Mouse (Mus musculus): ENCODE measurements at regions not wholly inside any gene's neighbourhood (a gene's known extent, or its start where the extent isn't known, plus 50 kb on each side); places are given as distances from the start of the nearest gene placed in this dataset.

- no peaks in the 10 kb centered on the region for H3K4me1 ChIP-seq (replicated peaks; ENCODE audit: insufficient read depth, low read length)
- no peaks in the 10 kb centered on the region for H3K27me3 ChIP-seq (ENCODE audit: insufficient read depth, low read length)
- TF ChIP-seq CTCF (IDR thresholded peaks at IDR 0.05; ENCODE audit: low read depth) = peak; percentile 50; the same call in 1 of the 2 replicates
- no peak overlapping the region for H3K9ac ChIP-seq (ENCODE audit: low read depth, low read length)
- no peaks in the 10 kb centered on the region for H3K36me3 ChIP-seq (ENCODE audit: insufficient read depth, low read length)
- no peak overlapping the region for H3K27ac ChIP-seq
- H3K9me3 ChIP-seq (replicated peaks; ENCODE audit: low read length) = no peaks in the 10 kb centered on the region
- no peak for ATAC-seq (replicated peaks; ENCODE audit: low FRiP score, low read depth)
- DNase-seq (ENCODE audit: low spot score) = no peak
- WGBS = 79% methylated on average over 5 of the region's 5 CpGs
- H3K4me3 ChIP-seq (replicated peaks; ENCODE audit: low read depth, low read length) = no peak overlapping the region
- H3K4me2 ChIP-seq (ENCODE audit: low read length) = no peak overlapping the region
These were observed 74.2 kb downstream of the Foxi3 start for GRCm38 (mm10) chr6:71030541-71030940.

GRCm38 (mm10) chr6:71044241-71044640 is 87.9 kb downstream of the Foxi3 start:
- no peak overlapping the region for H3K27ac ChIP-seq
- no peaks in the 10 kb centered on the region for H3K27me3 ChIP-seq (ENCODE audit: insufficient read depth, low read length)
- H3K4me3 ChIP-seq (replicated peaks; ENCODE audit: low read depth, low read length) = no peak overlapping the region
- H3K9ac ChIP-seq (ENCODE audit: low read depth, low read length) = no peak overlapping the region
- ATAC-seq (replicated peaks; ENCODE audit: low FRiP score, low read depth) (no peak), DNase-seq (ENCODE audit: low spot score) (no peak)
- no peak for TF ChIP-seq CTCF (IDR thresholded peaks at IDR 0.05; ENCODE audit: low read depth)
- WGBS = 92% methylated on average over 3 of the region's 3 CpGs
- H3K4me2 ChIP-seq (ENCODE audit: low read length) = no peak overlapping the region
- 0 out of 2 replicates have a peak, but pooled peaks cover 3% of the 10 kb centered on the region for H3K4me1 ChIP-seq (replicated peaks; ENCODE audit: insufficient read depth, low read length)
- H3K9me3 ChIP-seq (replicated peaks; ENCODE audit: low read length) = no peaks in the 10 kb centered on the region
- H3K36me3 ChIP-seq (ENCODE audit: insufficient read depth, low read length) = no peaks in the 10 kb centered on the region

- 83% methylated on average over 4 of the region's 4 CpGs for WGBS
- 0 out of 2 replicates have a peak, but pooled peaks cover 3% of the 10 kb centered on the region for H3K4me1 ChIP-seq (replicated peaks; ENCODE audit: insufficient read depth, low read length)
- H3K36me3 ChIP-seq (ENCODE audit: insufficient read depth, low read length) = no peaks in the 10 kb centered on the region
- H3K4me3 ChIP-seq (replicated peaks; ENCODE audit: low read depth, low read length) = no peak overlapping the region
- ATAC-seq (replicated peaks; ENCODE audit: low FRiP score, low read depth) (no peak), DNase-seq (ENCODE audit: low spot score) (no peak)
- no peak for TF ChIP-seq CTCF (IDR thresholded peaks at IDR 0.05; ENCODE audit: low read depth)
- H3K9ac ChIP-seq (ENCODE audit: low read depth, low read length) = no peak overlapping the region
- H3K9me3 ChIP-seq (replicated peaks; ENCODE audit: low read length) = no peaks in the 10 kb centered on the region
- no peak overlapping the region for H3K4me2 ChIP-seq (ENCODE audit: low read length)
- no peaks in the 10 kb centered on the region for H3K27me3 ChIP-seq (ENCODE audit: insufficient read depth, low read length)
- H3K27ac ChIP-seq = no peak overlapping the region
These were observed 88.9 kb downstream of the Foxi3 start for GRCm38 (mm10) chr6:71045261-71045660.

GRCm38 (mm10) chr6:71048199-71049094 is 92.1 kb downstream of the Foxi3 start:
- H3K27me3 ChIP-seq (ENCODE audit: insufficient read depth, low read length) = no peaks in the 10 kb centered on the region
- no peaks in the 10 kb centered on the region for H3K9me3 ChIP-seq (replicated peaks; ENCODE audit: low read length)
- ATAC-seq (replicated peaks; ENCODE audit: low FRiP score, low read depth) (no peak), DNase-seq (ENCODE audit: low spot score) (peak; percentile 37)
- no peak overlapping the region for H3K27ac ChIP-seq
- no peak for TF ChIP-seq CTCF (IDR thresholded peaks at IDR 0.05; ENCODE audit: low read depth)
- 0 out of 2 replicates have a peak, but pooled peaks cover 3% of the 10 kb centered on the region for H3K4me1 ChIP-seq (replicated peaks; ENCODE audit: insufficient read depth, low read length)
- 0 out of 2 replicates have a peak overlapping the region, but pooled peaks have one; percentile 32 for H3K9ac ChIP-seq (ENCODE audit: low read depth, low read length)
- 2% methylated on average over 38 of the region's 38 CpGs for WGBS
- peak overlapping the region; percentile 38 for H3K4me3 ChIP-seq (replicated peaks; ENCODE audit: low read depth, low read length)
- peak overlapping the region; percentile 87 for H3K4me2 ChIP-seq (ENCODE audit: low read length)
- no peaks in the 10 kb centered on the region for H3K36me3 ChIP-seq (ENCODE audit: insufficient read depth, low read length)

GRCm38 (mm10) chr6:71050248-71050647 is 93.9 kb downstream of the Foxi3 start:
- H3K9ac ChIP-seq (ENCODE audit: low read depth, low read length) = no peak overlapping the region
- ATAC-seq (replicated peaks; ENCODE audit: low FRiP score, low read depth) (no peak), DNase-seq (ENCODE audit: low spot score) (no peak)
- 0 out of 2 replicates have a peak, but pooled peaks cover 3% of the 10 kb centered on the region for H3K4me1 ChIP-seq (replicated peaks; ENCODE audit: insufficient read depth, low read length)
- no peak for TF ChIP-seq CTCF (IDR thresholded peaks at IDR 0.05; ENCODE audit: low read depth)
- no peak overlapping the region for H3K4me2 ChIP-seq (ENCODE audit: low read length)
- no peak overlapping the region for H3K4me3 ChIP-seq (replicated peaks; ENCODE audit: low read depth, low read length)
- WGBS = 42% methylated on average over 5 of the region's 5 CpGs
- no peaks in the 10 kb centered on the region for H3K36me3 ChIP-seq (ENCODE audit: insufficient read depth, low read length)
- H3K9me3 ChIP-seq (replicated peaks; ENCODE audit: low read length) = no peaks in the 10 kb centered on the region
- H3K27me3 ChIP-seq (ENCODE audit: insufficient read depth, low read length) = no peaks in the 10 kb centered on the region
- no peak overlapping the region for H3K27ac ChIP-seq

GRCm38 (mm10) chr6:71050754-71051213 is 93.5 kb downstream of the Thnsl2 start:
- no peaks in the 10 kb centered on the region for H3K27me3 ChIP-seq (ENCODE audit: insufficient read depth, low read length)
- no peak overlapping the region for H3K4me2 ChIP-seq (ENCODE audit: low read length)
- H3K36me3 ChIP-seq (ENCODE audit: insufficient read depth, low read length) = no peaks in the 10 kb centered on the region
- no peaks in the 10 kb centered on the region for H3K9me3 ChIP-seq (replicated peaks; ENCODE audit: low read length)
- no peak for ATAC-seq (replicated peaks; ENCODE audit: low FRiP score, low read depth)
- WGBS = 13% methylated on average over 14 of the region's 14 CpGs
- no peak for DNase-seq (ENCODE audit: low spot score)
- H3K9ac ChIP-seq (ENCODE audit: low read depth, low read length) = no peak overlapping the region
- H3K27ac ChIP-seq = no peak overlapping the region
- H3K4me1 ChIP-seq (replicated peaks; ENCODE audit: insufficient read depth, low read length) = 0 out of 2 replicates have a peak, but pooled peaks cover 3% of the 10 kb centered on the region
- H3K4me3 ChIP-seq (replicated peaks; ENCODE audit: low read depth, low read length) = no peak overlapping the region
- TF ChIP-seq CTCF (IDR thresholded peaks at IDR 0.05; ENCODE audit: low read depth) = no peak
